Mouse (Mus musculus) embryonic facial prominence, embryonic 14.5 days (tissue): ENCODE data around the gene Qprt. TPM values are rescaled to one million over a fixed set of nuclear protein-coding genes. Genes with fewer than 3 reads are reported as not detected.

Source experiments
- ATAC-seq: fragments of 200-750 bp; cut with Nextera tagmentation; 2 replicates; pipeline ENCODE4 v1.8.0; 2017; ENCODE audit warnings: low read depth, moderate number of reproducible peaks, moderate TSS enrichment
- DNase-seq: peaks from one replicate; pipeline ENCODE4 v3.0.0-alpha.2; 2015; ENCODE audit warnings: low spot score
- H3K27ac ChIP-seq: fragments of 300-500 bp; sonication (generic); replicated peaks from 2 replicates; pipeline ENCODE4 v1.5.1; 2014; ENCODE audit warnings: low read depth, mild to moderate bottlenecking, low read length, moderate library complexity
- H3K27me3 ChIP-seq: fragments of 300-500 bp; sonication (generic); replicated peaks from 2 replicates; pipeline ENCODE4 v1.6.1; 2014; ENCODE audit warnings: low read length; ENCODE audit not compliant: control insufficient read depth, insufficient read depth
- H3K36me3 ChIP-seq: fragments of 300-500 bp; sonication (generic); 2 replicates; pipeline ENCODE4 v1.6.1; 2014; ENCODE audit warnings: low read length, mixed read lengths; ENCODE audit not compliant: control insufficient read depth, insufficient read depth
- H3K4me1 ChIP-seq: fragments of 300-500 bp; sonication (generic); 2 replicates; pipeline ENCODE4 v1.6.1; 2014; ENCODE audit warnings: antibody characterized with exemption, low read length; ENCODE audit not compliant: control insufficient read depth, insufficient read depth
- H3K4me2 ChIP-seq: fragments of 300-500 bp; sonication (generic); 2 replicates; pipeline ENCODE4 v1.6.1; 2014; ENCODE audit warnings: low read depth, mild to moderate bottlenecking, low read length, moderate library complexity, mixed read lengths
- H3K4me3 ChIP-seq: fragments of 300-500 bp; sonication (generic); 2 replicates; pipeline ENCODE4 v1.5.1; 2014; ENCODE audit warnings: low read depth, mild to moderate bottlenecking, low read length
- H3K9ac ChIP-seq: fragments of 300-500 bp; sonication (generic); 2 replicates; pipeline ENCODE4 v1.6.1; 2014; ENCODE audit warnings: low read depth, mild to moderate bottlenecking, low read length, moderate library complexity, mixed read lengths
- H3K9me3 ChIP-seq: fragments of 300-500 bp; sonication (generic); 2 replicates; pipeline ENCODE4 v1.6.1; 2016; ENCODE audit warnings: low read length; ENCODE audit not compliant: control insufficient read depth
- WGBS: fragments of 180-500 bp; shearing (Covaris S2); extraction: QIAGEN DNeasy Blood & Tissue Kit; methylation state at CpG from one replicate; pipeline ENCODE4 v1.1.7; 2014; 5-methylcytosine and 5-hydroxymethylcytosine counted together
- polyA plus RNA-seq: library from polyadenylated mRNA; unstranded; fragments of >200 nt; fragmentation: Nextera tagmentation; extraction: Ambion mirVana; gene quantifications from 2 replicates; pipeline ENCODE4 v1.2.1, GENCODE M21; 2014

The Qprt gene
- polyA plus RNA-seq, 1 experiment from 2014 or later: 6.8 TPM

GRCm38 (mm10) chr7:127105551-127105950 is 16.5 kb downstream of the Qprt start:
- Histone ChIP-seq H3K27ac (0 out of 2 replicates have a peak overlapping the region, but pooled peaks have one; percentile 21), H3K4me1 (0 out of 2 replicates have a peak, but pooled peaks cover 4% of the 10 kb centered on the region), H3K9me3 (no peaks in the 10 kb centered on the region), H3K36me3 (no peaks in the 10 kb centered on the region), H3K27me3 (no peaks in the 10 kb centered on the region), H3K9ac (no peak overlapping the region), H3K4me3 (no peak overlapping the region), H3K4me2 (no peak overlapping the region)
- WGBS: 67% methylated on average over 7 of the region's 7 CpGs
- DNase-seq (no peak), ATAC-seq (no peak)

- no peaks in the 10 kb centered on the region for H3K27me3 ChIP-seq
- no peaks in the 10 kb centered on the region for H3K36me3 ChIP-seq
- peak overlapping the region; percentile 33 for H3K4me3 ChIP-seq
- peak overlapping the region; percentile 62 for H3K9ac ChIP-seq
- DNase-seq (peak; percentile 93), ATAC-seq (peak; percentile 93)
- H3K27ac ChIP-seq: peak overlapping the region; percentile 74; the same call in 1 of the 2 replicates
- peak overlapping the region; percentile 55 for H3K4me2 ChIP-seq
- 12% methylated on average over 17 of the region's 17 CpGs for WGBS
- 0 out of 2 replicates have a peak, but pooled peaks cover 4% of the 10 kb centered on the region for H3K4me1 ChIP-seq
- no peaks in the 10 kb centered on the region for H3K9me3 ChIP-seq
These were observed 17.3 kb downstream of the Qprt start for GRCm38 (mm10) chr7:127104560-127105332.

GRCm38 (mm10) chr7:127103960-127104359 is 18.1 kb downstream of the Qprt start:
- Histone ChIP-seq H3K36me3 (no peaks in the 10 kb centered on the region), H3K27ac (peak overlapping the region; percentile 62; the same call in 1 of the 2 replicates), H3K4me3 (no peak overlapping the region), H3K4me1 (0 out of 2 replicates have a peak, but pooled peaks cover 4% of the 10 kb centered on the region), H3K4me2 (no peak overlapping the region), H3K27me3 (no peaks in the 10 kb centered on the region), H3K9me3 (no peaks in the 10 kb centered on the region), H3K9ac (no peak overlapping the region)
- DNase-seq (no peak), ATAC-seq (no peak)
- 62% methylated on average over 6 of the region's 6 CpGs for WGBS

- H3K9me3 ChIP-seq: no peaks in the 10 kb centered on the region
- no peak for DNase-seq
- no peak overlapping the region for H3K4me3 ChIP-seq
- no peak overlapping the region for H3K9ac ChIP-seq
- no peaks in the 10 kb centered on the region for H3K36me3 ChIP-seq
- ATAC-seq: no peak
- no peak overlapping the region for H3K27ac ChIP-seq
- H3K4me1 ChIP-seq: peaks cover 9% of the 10 kb centered on the region; the same call in 1 of the 2 replicates
- 61% methylated on average over 6 of the region's 6 CpGs for WGBS
- no peak overlapping the region for H3K4me2 ChIP-seq
- no peaks in the 10 kb centered on the region for H3K27me3 ChIP-seq
These were observed 19.9 kb downstream of the Qprt start for GRCm38 (mm10) chr7:127102148-127102547.

GRCm38 (mm10) chr7:127101451-127102016 is 20.5 kb downstream of the Qprt start:
- ATAC-seq: no peak
- no peak for DNase-seq
- Histone ChIP-seq H3K27me3 (no peaks in the 10 kb centered on the region), H3K9ac (no peak overlapping the region), H3K4me2 (no peak overlapping the region), H3K27ac (no peak overlapping the region), H3K4me3 (no peak overlapping the region), H3K4me1 (peaks cover 9% of the 10 kb centered on the region; the same call in 1 of the 2 replicates), H3K9me3 (no peaks in the 10 kb centered on the region), H3K36me3 (no peaks in the 10 kb centered on the region)
- WGBS: 34% methylated on average over 2 of the region's 2 CpGs

- Histone ChIP-seq H3K36me3 (no peaks in the 10 kb centered on the region), H3K9ac (no peak overlapping the region), H3K4me2 (no peak overlapping the region), H3K9me3 (no peaks in the 10 kb centered on the region), H3K27me3 (no peaks in the 10 kb centered on the region), H3K27ac (no peak overlapping the region), H3K4me3 (no peak overlapping the region), H3K4me1 (peaks cover 5% of the 10 kb centered on the region; the same call in 1 of the 2 replicates)
- ATAC-seq (no peak), DNase-seq (no peak)
- WGBS: 83% methylated on average over 4 of the region's 4 CpGs
These were observed 22.5 kb downstream of the Qprt start for GRCm38 (mm10) chr7:127099528-127099927.

- Histone ChIP-seq H3K9me3 (no peaks in the 10 kb centered on the region), H3K4me3 (no peak overlapping the region), H3K27ac (no peak overlapping the region), H3K9ac (no peak overlapping the region), H3K27me3 (no peaks in the 10 kb centered on the region), H3K36me3 (no peaks in the 10 kb centered on the region), H3K4me2 (no peak overlapping the region), H3K4me1 (peaks cover 5% of the 10 kb centered on the region; the same call in 1 of the 2 replicates)
- 87% methylated on average over 4 of the region's 4 CpGs for WGBS
- DNase-seq (no peak), ATAC-seq (no peak)
These were observed 23.1 kb downstream of the Qprt start for GRCm38 (mm10) chr7:127098950-127099349.

- H3K4me1 ChIP-seq: peaks cover 5% of the 10 kb centered on the region; the same call in 1 of the 2 replicates
- H3K4me2 ChIP-seq: no peak overlapping the region
- no peaks in the 10 kb centered on the region for H3K27me3 ChIP-seq
- H3K36me3 ChIP-seq: no peaks in the 10 kb centered on the region
- DNase-seq: no peak
- no peaks in the 10 kb centered on the region for H3K9me3 ChIP-seq
- no peak overlapping the region for H3K4me3 ChIP-seq
- no peak overlapping the region for H3K9ac ChIP-seq
- no peak for ATAC-seq
- 77% methylated on average over 5 of the region's 5 CpGs for WGBS
- no peak overlapping the region for H3K27ac ChIP-seq
These were observed 23.5 kb downstream of the Qprt start for GRCm38 (mm10) chr7:127098521-127098920.
